Mouse (Mus musculus): ENCODE results near the gene Carns1.
A peak's percentile ranks its signal among the peaks of the same experiment; 100 is the strongest.

The Carns1 gene

GRCm38 (mm10) chr19:4175368-4175947 lies at the start of gene Carns1:
TSS of gene Carns1 (minus strand) at chr19:4175479.
- peak; percentile 44 for DNase-seq

GRCm38 (mm10) chr19:4222165-4222564 lies 46.9 kb upstream of the Carns1 start:
- DNase-seq, result no peak

GRCm38 (mm10) chr19:4220957-4221743 lies 45.9 kb upstream of the Carns1 start:
- no peak for DNase-seq

- DNase-seq, result no peak
These were observed 45.1 kb upstream of the Carns1 start for GRCm38 (mm10) chr19:4220416-4220815.

- DNase-seq, result no peak
These were observed 44.7 kb upstream of the Carns1 start for GRCm38 (mm10) chr19:4219943-4220342.

GRCm38 (mm10) chr19:4218784-4219183 lies 43.5 kb upstream of the Carns1 start:
- DNase-seq, result no peak

GRCm38 (mm10) chr19:4218293-4218692 lies 43.0 kb upstream of the Carns1 start:
- DNase-seq, result no peak

- no peak for DNase-seq
These were observed 42.6 kb upstream of the Carns1 start for GRCm38 (mm10) chr19:4217855-4218254.

GRCm38 (mm10) chr19:4217140-4217539 lies 41.9 kb upstream of the Carns1 start:
- no peak for DNase-seq

- no peak for DNase-seq
These were observed 40.9 kb upstream of the Carns1 start for GRCm38 (mm10) chr19:4216041-4216685.

GRCm38 (mm10) chr19:4215451-4215840 lies 40.2 kb upstream of the Carns1 start:
- no peak for DNase-seq

GRCm38 (mm10) chr19:4214771-4215450 lies 39.6 kb upstream of the Carns1 start:
- no peak for DNase-seq

- no peak for DNase-seq
These were observed 38.9 kb upstream of the Carns1 start, which contains the start of the genes Clcf1 and AC109138.7 for GRCm38 (mm10) chr19:4214071-4214770. TSS of gene Clcf1 (plus strand) at chr19:4214238. TSS of gene AC109138.7 (plus strand) at chr19:4214357.

GRCm38 (mm10) chr19:4213524-4213974 lies 38.3 kb upstream of the Carns1 start:
- DNase-seq, result no peak

GRCm38 (mm10) chr19:4211891-4212588 lies 36.8 kb upstream of the Carns1 start:
- no peak for DNase-seq

- no peak for DNase-seq
These were observed 33.3 kb upstream of the Carns1 start for GRCm38 (mm10) chr19:4208563-4208962.

GRCm38 (mm10) chr19:4206971-4207370 lies 31.7 kb upstream of the Carns1 start:
- DNase-seq, result no peak

- no peak for DNase-seq
These were observed 29.6 kb upstream of the Carns1 start for GRCm38 (mm10) chr19:4204889-4205288.

GRCm38 (mm10) chr19:4203604-4204326 lies 28.5 kb upstream of the Carns1 start:
- no peak for DNase-seq

GRCm38 (mm10) chr19:4203148-4203547 lies 27.9 kb upstream of the Carns1 start:
- no peak for DNase-seq

GRCm38 (mm10) chr19:4202149-4202548 lies 26.9 kb upstream of the Carns1 start:
- no peak for DNase-seq
